Mouse (Mus musculus) 3134 (cell line): ENCODE measurements around the gene Gpx7.
"Not testable (repeated sequence)": the region's sequence is repeated elsewhere in the genome, so short reads cannot be mapped to it uniquely, and the experiment has no call there.

ENCODE experiments used
- DNase-seq: peaks from one replicate; pipeline ENCODE4 v3.0.0-alpha.2; 2011; ENCODE audit warnings: low spot score; ENCODE audit not compliant: insufficient read length; ENCODE audit errors: extremely low read depth

Gpx7 gene

DNA sequence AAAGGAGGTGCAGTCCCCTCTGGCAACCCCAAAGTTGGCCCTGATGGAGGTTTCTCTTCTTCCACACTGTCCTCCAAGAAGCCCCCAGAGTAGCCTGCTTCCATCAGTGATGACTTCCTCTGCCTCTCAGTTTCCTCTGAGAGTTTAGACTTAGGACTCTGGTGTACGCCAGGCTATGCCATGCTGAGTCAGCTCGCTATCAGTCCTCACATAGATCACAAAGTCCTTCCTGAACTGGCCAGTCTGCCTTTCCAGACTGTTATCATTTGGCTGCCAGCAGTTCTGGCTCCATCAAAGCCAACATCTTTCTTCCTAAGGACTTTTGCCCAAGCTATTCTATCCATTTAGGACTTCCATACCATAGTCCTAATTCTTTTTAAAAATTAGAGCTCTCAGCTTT, 14.2 kb downstream of the Gpx7 start:
- no peak for DNase-seq

- no peak for DNase-seq
Observed at GRCm38 (mm10) chr4:108391124-108391523, 15.6 kb downstream of the Gpx7 start.

- DNase-seq = no peak
Observed at GRCm38 (mm10) chr4:108388741-108389140, 18.0 kb downstream of the Gpx7 start.

DNA sequence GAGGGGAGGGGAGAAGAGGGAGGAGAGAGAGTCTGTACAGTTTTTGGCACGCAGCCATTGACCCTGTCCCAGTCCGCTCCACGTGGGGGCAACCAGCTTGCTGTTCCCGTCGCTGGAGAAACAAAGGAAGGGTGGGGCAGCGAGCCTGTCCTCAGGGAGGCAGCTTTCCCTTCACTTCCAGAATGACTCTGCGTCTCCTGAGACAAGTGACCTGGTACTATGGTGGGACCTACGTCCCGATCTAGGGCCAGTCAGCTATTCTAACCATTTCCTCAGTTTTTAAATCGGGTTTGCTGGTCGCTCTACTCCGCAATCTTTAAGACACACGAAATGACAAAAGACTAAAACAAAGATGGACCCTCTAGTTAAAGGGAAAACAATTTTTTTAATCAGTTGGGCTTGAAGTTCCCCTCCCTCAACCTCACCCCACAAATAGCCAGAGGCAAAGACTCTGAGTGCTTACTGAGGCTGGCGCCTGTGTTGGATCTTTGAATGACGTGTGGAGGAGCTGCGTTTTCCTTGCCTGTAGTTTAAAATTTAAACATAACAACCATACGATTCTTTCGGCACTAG, 19.0 kb downstream of the Gpx7 start:
- DNase-seq = peak; percentile 43

- no peak for DNase-seq
Observed at GRCm38 (mm10) chr4:108387106-108387505, 19.7 kb downstream of the Gpx7 start.

GRCm38 (mm10) chr4:108386087-108386486, 20.7 kb downstream of the Gpx7 start:
- DNase-seq = no peak

DNA sequence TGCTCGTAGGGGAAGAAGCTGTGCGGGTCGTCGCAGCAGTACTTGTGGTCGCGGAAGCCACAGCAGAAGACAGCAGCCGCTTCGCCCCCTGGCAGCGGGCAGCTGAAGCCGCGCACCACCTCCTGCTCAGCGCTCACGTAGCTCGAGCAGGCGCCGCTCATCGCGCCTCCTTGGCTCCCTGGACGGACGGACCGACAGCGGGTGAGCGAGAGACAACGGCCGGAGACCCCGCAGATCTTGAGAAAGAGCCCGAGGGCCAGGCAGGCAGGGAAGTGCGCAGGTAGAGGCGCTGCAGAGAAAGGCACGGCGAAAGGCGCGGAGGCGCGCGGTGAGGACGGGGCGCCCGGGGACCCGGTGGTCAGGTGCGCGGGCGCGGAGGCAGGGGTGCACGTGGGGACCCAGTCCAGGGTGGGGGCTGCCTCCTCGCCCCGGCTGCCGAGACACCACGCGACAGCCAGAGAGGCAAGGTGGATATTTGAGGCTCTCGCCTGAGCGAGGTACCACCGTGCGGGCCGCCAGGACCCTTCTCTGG, 23.5 kb downstream of the Gpx7 start, which contains the start of gene Shisal2a:
Shisal2a (minus strand) TSS at position 167 of the 532 bp plus-strand sequence.
- DNase-seq = no peak

DNA sequence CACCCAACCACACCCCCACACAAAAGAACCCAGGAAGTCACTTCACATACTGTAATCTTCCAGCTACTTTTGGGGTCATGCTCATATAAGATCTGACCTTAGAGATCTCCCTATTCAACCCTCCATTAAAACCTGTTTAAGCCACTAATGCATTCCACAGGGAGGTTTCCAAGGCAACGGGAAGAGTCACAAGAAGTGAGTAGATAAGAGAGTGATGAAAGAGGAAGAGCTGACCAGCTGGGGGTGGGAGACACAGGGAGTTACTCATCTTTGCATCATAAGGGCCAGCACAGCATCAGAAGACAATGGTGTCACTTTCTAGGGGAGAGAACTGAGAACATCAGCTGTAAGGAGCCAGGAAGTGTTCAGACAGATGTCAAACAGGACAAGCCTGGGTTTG, 26.6 kb downstream of the Gpx7 start:
- no peak for DNase-seq

GRCm38 (mm10) chr4:108379476-108379875, 27.3 kb downstream of the Gpx7 start:
- DNase-seq = no peak

GRCm38 (mm10) chr4:108372166-108372565, 34.6 kb downstream of the Gpx7 start:
- DNase-seq = no peak

DNA sequence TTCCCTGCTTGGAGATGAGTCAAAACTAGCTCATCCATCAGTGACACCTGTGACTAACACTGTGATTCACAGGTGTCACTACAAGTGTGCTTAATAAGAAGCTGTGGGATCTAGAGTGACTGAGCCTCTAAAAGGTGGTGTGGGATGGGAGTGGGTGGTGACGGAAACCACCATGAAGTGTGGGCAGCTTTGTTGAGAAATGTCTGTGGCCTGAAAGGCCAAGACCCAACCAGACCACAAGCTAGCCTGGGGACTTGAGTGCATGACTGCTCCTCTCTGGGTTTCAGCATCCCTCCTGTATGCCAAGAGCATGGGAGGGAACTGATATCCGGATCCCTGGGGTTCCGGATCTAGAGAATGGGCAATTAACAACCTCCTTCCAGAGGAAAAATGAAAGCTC, 35.3 kb downstream of the Gpx7 start:
- no peak for DNase-seq

DNA sequence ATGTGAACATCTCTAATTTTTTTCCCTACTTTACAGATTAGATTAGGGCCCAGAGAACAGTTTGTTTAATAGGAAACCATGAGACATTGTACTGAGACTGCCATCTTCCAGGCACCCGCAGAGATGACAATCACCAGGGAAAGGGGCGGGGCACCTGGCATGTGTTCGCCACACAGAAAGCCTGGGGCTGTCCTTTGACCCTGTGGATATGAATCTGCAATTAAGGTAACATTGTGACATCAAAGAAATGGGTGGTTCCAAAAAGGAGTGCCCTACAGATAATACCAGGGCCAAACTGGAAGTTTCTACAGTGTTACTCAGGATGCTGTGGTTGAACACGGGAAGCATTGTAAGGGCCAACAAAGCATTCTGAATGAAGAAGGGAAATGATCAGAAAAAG, 36.4 kb downstream of the Gpx7 start:
- DNase-seq = no peak

GRCm38 (mm10) chr4:108369254-108369653, 37.5 kb downstream of the Gpx7 start:
- no peak for DNase-seq

DNA sequence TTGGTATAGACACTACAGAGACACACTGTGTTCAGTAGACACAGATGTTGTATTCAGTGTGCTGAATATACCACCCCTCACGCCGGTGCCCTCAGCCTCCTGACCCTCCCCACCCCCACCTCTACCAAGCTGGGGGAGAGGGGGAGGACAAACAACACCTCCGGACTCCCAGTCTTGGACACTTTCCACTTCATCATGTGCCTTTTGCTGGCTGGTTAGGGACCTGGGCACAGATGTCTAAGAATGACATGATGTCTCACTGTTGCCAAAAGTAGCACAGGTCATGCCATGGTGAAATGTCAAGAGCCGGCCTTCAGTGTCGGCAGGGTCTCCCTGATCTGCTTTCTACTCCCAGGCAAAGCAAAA, 42.7 kb downstream of the Gpx7 start:
- DNase-seq = no peak

- DNase-seq = no peak
Observed at GRCm38 (mm10) chr4:108363355-108364110, 43.2 kb downstream of the Gpx7 start.

GRCm38 (mm10) chr4:108362321-108363261, 44.2 kb downstream of the Gpx7 start:
- no peak for DNase-seq

DNA sequence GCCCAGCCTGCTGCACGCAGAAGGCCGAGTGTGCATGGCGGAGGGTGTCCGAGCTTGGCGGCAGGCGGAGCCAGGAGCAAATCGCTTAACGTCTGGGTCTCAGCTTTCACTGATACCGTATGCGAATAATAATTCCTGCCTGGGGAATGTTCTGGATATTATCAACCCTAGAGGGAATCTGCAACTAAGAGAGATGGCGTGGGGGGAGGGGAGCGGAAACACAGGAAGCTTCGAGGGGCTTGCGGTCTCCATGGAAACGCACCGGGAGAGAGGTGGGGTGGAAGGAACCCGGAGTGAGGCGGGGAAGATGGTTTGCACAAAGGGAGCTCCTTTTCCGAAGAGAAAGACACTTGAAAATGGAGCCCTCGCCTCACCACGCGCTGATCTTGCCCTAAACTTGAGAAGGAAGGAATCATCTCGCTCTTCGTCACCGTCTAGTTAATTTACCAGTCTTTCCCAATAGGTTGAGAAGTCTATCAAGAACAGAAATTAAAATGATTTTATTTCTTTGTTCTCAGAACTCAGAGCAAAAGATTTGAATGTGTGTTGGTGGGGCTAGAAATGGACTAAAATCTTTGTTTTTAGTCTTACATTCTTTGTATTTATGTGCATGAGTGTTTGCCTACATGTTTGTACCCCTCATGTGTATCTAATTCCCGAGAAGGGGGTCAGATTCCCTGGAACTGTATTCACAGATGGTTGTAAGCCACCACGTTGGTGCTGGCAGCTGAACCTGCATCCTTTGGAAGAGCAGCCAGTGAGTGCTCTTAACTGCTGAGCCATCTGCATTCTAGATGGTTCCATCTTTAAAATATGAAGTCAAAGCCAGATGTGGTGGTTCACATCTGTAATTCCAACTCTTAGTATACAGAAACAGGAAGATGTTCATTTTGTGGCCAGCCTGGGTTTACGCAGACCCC, 46.4 kb downstream of the Gpx7 start:
- DNase-seq = no peak

DNA sequence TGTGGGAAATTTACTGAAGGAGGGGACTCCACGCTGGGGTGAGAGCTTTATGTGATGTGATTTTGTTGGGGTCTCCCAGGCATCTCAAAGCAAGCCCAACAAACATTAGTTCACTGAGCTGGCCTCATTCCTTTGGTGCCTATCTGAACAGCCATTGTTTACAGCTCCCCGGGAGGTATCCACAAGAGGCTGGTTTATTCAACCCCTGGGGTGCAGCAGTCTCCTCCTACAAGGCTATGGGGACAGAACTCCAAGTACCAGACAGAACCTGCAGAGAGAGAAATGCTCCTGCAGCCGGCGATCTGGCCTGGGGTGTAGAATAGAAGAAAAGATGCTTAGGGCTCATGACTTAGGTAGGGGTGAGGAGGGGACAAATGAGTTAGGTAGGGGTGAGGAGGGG, 48.3 kb downstream of the Gpx7 start:
- no peak for DNase-seq

GRCm38 (mm10) chr4:108357458-108357857, 49.3 kb downstream of the Gpx7 start:
- DNase-seq = no peak

DNA sequence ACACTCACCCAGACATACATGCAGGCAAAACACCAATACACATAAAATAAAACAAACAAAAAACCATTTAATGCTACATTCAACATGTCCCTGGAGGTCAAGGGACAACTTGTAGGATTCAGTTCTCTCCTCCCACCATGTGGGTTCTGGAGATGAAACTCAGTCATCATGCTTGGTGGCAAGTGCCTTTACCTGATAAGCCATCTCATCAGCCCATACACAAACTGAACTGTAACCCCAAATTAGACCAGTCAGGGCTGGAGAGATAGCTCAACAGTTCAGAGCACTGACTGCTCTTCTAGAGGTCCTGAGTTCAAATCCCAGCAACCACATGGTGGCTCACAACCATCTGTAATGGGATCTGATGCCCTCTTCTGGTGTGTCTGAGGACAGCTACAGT, 53.2 kb downstream of the Gpx7 start:
- DNase-seq = not testable (repeated sequence)
